Mouse (Mus musculus) mouse trophoblast stem cell (cell line): ENCODE data around the gene Arhgap22.

ENCODE experiments used
- in situ Hi-C, 2 experiments: fragments of 300-500 bp; cut with MseI, MboI; formaldehyde crosslinking; loops; 2 replicates in 1 of 2; 3 replicates in 1 of 2; pipeline ENCODE4 v1.15.1; 2025

Gene Arhgap22

DNA sequence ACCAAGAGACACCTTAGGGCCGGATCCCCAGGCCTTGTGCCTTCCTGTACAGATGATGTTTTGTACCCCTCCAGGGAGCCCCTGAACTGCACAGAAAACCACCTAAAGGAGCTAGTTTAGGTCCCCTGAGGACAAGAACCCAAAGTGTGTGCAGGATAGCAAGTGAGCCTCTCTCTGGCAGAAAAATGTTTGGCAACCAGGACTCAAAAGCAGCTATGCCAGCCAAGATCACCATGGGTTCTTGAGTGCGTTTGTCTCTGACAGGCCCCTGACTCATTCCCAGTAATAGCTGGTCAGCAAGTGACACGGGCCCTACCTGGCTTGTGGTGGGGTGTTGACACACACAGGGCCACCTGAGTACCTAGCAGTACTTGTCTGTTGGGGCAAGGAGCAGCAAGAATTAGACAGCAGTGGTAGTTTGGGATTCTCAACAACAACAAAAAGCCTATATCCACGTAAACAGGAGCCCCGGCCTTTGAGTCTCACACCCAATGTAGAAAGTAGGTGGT, 115.5 kb downstream of the Arhgap22 start:
- in situ Hi-C loops = no loop called here

DNA sequence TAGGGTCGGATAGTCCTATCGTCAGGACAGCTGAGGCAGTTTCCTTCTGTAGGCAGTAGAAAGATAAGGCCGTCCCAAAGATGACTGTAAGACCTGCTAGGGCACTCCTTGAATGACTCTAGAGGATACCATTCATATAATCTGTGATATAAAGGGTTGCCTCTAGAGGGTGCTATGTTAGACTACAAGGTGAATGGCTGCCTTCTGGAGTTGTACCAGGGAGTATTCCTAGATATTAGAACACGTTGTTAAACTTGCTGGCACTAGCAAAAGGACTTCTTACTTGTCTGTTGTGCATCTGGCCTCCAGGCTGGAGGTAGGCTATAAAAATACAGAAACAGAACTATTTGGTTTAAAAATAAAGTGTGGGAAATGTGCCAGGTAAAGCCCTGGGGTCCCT, 117.2 kb downstream of the Arhgap22 start:
- in situ Hi-C loops = no loop called here

DNA sequence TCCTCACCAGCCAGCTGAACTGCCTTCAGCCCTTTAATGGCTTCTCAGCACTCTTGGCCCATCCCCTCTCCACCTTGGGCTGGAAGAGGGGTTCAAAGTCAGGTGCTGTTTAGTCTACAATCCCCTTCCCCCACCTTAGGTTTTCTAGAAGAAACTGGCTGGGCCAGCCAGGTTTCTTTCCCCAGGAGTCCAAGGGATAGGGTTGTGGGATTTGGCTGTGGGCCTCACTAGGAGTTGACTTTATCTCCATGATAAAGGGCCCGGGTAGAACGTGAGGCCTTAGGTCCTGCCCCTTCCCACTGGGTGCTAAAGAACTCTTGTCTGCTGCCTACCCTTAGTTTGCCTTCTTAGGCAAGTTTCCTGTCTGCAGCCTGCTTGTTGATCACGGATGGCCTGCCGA, 117.8 kb downstream of the Arhgap22 start:
- in situ Hi-C loops = no loop called here

DNA sequence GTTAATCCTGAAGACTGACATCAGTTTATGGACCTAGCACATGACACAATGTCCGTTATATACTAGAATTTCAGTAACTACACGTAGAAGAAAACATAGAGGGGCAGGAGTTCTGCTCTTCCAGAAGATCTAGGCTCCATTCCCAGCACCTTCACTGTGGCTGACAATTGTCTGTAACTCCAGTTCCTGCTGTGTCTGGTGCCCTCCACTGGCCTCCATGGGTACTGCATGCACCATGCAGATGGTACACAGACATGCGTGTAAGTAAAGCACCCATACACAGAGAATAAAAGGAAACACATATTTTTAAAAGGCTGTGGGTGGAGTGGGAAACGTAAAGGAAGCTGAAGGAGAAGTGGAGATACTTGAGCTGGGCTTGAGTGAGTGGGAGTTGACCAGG, 120.0 kb downstream of the Arhgap22 start:
- in situ Hi-C loops = no loop called here

DNA sequence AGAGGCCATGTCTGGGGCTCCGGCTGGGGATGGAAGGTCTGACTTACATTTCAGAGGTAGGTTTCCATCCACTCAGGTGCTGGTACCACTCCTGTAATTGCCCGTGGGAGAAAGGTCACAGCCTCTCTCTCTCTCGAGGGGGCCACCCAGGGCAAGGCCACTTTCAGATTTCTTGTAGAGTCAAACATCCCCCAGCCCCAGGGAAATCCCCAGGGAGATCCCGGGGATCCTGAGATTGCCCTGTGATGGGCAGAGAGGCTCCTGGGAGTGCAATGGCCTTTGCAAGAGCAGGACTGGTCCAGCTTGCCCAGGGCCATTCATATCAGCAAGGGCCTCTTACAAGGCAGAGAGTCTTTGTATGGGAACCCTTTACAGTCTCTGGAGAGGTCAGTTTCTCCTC, 120.6 kb downstream of the Arhgap22 start:
- in situ Hi-C loops = no loop called here

DNA sequence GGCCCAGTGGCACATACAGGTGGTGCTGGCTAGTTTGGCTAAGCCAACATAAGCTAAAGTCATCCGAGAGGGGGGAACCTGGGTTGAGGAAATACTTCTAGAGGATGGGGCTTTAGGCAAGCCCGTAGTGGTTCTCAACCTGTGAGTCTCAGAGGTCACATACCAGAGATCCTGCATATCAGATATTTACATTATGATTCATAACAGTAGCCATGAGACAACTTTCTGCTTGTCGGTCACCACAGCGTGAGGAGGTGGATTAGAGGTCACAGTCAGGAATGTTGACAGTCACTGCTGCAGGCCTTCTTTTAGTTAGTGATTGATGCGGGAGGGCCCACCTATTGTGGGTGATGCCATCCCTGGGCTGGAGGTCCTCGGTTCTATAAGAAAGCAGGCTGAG, 121.9 kb downstream of the Arhgap22 start:
- in situ Hi-C loops = no loop called here

DNA sequence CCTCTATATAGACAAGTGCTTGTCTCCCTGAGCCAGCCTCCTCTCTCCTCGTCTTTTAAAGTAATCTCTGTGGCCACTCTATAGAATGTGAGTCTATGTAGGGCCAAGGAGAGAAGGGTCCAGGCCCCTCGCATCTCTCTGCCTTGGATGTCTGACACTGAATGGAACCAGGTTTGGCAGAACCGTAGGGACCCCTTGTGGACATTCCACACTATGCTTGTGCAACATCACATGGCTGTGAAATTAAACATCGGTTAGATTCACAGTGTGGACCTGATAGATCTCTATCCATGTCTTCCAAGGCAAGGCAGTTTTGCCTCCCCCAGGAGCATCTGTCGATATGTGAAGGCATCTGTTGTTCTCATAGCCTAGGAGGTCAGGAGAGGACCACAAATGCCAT, 124.9 kb downstream of the Arhgap22 start:
- in situ Hi-C loops = no loop called here

DNA sequence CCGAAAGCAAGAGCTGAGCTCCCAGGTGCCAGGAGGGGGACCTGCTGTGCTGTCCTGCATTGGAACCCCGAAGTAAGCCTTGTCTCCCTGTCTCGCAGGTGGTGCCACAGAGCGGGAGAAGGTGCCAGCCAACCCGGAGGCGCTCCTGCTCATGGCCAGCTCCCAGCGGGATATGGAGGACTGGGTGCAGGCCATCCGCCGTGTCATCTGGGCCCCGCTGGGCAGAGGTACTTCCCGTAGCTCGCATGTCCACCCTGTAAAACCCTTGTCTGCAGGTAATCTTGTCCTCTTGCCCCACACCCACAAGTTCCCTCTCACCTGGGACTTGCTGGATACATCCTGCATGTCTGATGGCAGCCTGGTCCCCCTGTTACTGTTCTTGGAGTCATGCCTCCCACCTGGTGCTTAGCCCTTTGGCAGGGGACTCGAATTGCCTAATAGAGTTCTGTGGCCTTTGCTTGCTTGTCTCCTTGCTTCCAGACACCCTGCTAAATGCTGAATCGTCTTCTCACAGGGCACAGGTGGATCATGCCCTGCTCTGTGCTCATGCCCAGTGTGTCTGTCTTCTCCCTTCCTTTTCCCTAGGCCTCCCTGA, 129.4 kb downstream of the Arhgap22 start:
- in situ Hi-C loops = no loop called here

DNA sequence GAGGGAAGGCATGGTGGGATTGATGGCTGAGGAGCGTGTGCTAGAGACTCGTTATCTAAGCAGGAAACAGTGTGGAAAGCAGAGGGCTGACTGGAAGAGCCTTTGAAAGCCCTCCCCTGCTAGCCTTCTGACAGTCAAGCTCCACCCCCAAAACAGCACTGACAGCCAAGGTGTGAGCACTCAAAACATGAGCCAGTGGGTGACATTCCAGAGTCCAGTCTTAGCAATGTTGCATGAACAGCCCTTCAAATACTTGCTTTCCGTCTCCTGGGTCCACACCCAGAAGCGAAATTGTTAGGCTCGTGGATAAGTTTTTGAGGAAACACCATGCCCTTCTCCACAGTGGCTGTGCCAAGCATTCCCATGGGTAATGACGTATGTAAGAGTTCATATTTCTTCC, 132.7 kb downstream of the Arhgap22 start:
- in situ Hi-C loops = no loop called here

DNA sequence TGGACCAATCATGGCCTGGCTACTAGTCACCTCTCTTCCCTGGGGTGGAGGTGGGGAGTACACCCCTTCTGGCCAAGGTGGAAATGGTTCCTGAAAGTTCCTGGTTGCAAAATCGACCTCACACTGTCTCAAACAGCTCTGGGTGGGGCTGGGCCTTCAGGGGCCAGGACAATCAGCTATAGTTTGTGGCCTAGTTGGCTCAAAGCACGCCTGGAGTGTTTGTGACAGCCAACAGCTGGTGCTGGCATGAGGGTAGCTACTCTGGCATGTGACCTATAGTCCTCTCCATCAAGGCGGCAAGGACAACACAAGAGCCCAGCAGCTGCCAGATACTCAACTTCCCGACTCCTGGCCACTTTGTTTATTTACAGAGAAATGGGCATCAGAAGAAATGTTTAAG, 133.9 kb downstream of the Arhgap22 start:
- in situ Hi-C loops = no loop called here

DNA sequence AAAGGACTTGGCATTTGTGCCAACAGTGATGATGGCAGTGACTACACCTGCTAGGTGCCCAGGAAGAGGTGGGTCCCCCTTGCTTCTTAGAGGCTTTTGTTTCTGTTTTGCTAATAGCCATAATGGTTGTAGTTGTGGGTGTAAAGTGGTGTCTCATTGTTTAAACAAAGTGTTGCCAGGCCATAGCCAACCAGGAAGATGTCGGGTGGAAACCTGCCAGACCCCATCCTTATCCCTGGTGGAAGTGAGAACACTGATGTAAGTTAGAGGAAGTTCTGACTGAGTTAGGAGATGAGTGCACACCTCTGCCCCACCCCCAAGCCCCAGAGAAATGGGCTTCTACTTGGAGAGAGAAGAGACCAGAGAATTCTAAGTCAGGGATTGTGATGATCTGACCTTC, 134.3 kb downstream of the Arhgap22 start:
- in situ Hi-C loops = no loop called here

DNA sequence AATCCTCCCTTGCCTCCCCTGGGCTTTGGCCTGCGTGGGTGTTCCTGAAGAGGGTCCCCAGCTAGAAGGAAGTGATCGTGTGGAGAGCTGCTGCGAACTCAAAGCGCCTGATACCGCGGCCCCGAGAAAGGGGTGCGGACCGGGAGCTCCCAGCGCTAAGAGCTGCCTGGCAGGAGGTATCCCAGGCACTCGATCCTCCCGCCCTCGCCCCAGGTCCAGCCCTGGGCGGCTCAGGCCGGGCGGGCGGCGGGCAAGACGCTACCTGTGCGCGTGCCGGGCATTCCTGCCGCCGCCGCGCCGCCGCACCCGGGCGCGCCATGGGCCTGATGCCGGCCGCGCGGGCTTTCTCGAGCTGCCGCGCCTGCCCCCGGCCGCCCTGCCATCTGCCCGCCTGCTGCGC, 137.2 kb downstream of the Arhgap22 start:
- in situ Hi-C loops = no loop called here

DNA sequence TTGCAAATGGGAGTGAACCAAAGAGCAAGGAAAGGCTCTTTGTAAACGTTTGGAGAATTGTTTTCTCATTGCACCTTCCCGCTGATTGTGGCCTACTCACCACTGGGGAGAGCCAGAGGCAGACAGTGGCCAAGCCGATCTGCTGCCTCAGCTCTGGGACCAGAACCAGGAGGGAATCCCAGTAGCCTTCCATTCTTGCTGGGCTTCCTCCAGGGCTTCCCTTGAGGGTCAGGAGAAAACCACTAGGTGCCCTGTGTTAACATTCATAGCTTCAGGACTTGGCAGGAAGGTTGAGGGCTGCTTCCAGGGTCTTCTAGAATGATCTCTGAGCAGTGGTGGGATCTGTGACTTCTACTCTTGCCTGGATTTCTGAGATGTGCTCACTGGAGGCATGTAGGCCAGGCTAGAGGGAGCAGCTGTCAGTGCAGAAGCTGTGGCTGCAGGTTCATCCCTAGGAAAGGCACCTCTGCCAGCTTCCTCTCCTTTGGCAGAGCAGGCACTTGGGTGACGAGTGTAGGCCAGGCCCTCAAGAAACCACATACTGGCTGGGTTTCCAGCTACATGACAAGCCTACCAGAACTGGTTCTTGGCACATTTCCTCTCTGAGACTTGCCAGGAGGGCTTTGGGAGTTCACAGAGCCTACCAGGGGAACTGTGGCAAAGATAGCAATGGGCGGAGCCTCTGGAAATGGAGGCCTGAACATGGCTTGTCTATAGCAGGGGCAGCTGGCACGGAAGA, 138.3 kb downstream of the Arhgap22 start:
- in situ Hi-C loops = no loop called here

DNA sequence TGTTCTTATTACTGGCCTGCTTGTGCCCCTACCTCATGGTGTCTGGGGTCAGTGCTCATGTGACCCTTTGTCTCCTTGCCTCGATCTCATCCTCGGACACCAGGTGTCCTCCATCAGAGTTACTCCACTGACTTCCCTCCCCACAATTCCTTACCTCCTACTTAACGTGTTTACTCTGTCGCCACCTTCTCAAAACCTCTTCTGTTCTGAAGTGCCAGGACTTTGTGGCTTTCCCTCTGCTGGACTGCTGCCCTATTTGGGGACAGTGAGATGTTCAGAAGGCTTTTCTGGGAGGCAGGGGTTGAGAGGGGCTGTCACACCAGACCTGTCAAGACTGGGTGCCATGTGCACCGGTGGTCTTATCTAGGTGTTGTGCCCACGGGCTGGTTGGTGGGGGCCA, 139.1 kb downstream of the Arhgap22 start:
- in situ Hi-C loops = no loop called here

DNA sequence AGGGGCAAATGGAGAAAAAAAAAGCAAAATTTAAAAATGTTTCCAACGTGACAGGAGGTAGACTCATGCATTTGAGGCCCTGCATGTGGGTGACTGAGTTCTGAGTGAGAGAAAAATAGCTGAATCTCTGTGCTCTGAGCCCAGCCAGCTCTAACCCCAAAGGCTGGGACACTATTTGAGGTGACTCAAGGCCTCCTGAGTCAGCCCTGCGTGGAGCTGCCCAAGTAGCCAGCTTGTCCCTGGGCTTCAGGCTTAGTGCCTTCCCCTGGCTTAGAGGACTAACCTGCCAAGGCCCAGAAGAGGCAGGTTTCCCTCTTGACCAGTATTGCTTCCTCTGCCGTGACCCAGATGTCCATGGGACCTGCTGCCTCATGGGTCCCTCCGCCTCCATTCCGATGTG, 141.4 kb downstream of the Arhgap22 start:
- in situ Hi-C loops = no loop called here

DNA sequence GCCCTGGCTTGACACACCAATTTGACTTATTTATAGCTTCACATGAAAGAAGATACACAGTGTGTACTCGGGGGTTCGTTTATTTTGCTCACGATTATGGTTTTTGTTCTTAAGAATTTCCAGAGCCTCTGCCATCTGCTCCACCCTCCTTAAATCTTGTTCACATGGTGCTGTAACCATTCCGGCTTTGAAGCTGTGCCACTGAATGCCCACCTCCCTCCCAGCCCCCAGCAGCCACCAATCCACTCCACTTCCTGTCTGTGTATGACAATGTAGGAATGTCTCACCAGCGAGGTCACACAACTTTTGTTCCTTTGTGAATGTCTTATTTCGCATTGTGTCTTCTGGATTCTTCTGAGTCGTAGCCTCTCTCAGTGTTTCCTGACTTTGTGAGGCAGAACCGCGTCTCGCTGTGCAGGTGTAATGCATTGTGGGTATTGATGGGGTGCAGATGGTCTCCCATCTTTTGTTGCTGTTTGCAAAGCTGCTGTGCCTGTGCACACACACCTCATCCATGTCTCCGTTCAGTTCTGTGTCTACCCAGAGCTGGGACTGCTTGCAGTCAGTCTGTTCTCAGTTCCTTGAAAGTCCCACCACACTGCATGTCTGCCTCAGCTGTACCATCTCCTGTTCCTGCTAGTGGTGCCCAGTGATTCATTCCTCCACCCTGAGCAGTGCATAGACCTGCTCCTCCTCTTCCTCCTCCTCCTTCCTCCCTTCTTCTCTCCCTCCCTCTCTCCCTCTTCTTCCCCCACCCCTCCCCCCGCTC, 144.0 kb downstream of the Arhgap22 start:
- in situ Hi-C loops = no loop called here

DNA sequence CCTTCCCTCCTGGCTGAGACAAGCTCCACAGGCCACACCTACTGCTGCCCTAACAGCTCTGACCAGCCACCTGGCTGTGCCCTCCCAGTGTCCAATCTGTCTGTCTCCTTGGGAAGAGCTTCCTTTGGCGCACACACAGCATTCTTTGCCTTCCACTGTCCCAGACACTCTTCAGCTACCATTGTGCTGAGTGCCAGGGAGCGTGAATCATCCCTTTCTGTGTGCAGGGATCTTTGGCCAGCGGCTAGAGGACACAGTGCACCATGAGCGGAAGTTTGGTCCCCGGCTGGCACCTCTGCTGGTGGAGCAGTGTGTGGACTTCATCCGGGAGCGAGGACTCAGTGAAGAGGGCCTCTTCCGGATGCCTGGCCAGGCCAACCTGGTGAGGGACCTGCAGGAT, 145.1 kb downstream of the Arhgap22 start:
- in situ Hi-C loops = no loop called here

DNA sequence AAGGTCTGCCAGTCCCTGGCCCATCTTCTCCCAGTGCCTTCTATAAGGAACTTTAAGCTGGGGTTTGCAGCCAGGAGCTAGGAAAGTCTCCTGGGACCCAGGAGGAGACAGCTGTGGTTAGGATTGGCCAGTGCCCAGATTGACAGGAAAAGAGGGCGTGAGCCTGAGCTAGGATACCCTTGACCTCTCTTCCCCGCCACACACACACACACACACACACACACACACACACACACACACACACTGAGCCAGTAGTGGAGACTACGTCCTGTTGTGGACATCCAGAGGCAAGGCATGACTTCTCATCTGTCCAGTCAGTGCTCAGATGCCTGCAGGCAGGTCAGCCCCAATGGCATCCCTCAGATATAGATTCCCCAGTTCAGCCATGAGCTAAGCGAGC, 147.7 kb downstream of the Arhgap22 start:
- in situ Hi-C loops = no loop called here

DNA sequence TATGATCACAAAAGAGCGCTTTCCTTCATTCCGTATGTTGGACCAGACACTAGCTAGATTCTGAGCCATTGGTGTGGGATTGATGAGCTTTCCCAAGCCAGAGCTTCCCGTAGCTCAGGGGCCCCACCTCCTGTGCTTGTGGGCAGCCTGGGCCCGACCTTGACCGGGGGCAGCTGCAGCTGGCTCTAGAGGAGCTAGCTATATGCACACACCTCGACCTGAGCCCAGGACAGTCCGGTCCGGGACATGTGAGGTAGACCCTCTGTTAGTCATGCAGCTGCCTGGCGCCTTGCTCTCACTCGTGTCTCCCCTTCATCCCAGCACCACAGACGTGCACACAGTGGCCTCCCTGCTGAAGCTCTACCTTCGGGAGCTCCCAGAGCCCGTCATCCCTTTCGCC, 148.3 kb downstream of the Arhgap22 start:
- in situ Hi-C loops = no loop called here

DNA sequence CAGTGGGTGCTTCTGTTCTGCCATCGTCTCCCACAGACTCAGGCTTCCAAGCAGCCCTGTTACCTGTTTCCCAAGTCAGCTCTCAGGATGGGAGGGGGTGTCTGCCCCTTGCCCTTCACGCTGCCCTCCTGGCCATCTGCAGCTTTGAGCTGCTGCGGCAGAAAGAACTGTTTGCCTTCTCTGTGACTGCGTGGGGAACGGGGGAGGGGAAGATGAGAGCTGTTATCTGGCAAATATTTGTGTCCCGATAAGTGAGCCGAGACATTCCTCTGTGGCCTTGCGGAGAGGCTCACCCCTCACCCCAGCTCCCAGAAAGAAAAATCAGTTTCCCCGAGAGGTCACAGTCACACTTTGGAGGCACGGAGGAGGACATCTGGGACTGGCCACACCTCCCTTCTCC, 149.0 kb downstream of the Arhgap22 start:
- in situ Hi-C loops = no loop called here

DNA sequence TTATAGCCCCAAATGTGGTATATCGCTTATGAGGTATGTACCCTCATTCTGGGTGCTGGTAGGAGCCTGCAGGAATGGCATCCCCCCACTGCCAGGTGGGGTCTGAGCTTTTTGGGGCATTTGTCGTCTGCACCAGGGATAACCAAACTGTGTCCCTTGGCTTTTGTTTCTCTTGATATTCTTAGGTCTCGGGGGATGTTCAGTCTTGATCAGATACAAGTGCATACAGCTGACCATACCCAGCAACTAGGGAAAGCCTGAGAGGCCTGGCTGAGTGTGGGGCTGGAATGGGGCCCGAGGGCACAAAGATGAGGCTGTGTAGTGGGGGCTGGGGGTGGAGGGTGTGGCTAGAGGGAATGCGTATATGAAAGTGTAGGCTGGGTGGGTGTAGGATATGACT, 149.8 kb downstream of the Arhgap22 start:
- in situ Hi-C loops = no loop called here

DNA sequence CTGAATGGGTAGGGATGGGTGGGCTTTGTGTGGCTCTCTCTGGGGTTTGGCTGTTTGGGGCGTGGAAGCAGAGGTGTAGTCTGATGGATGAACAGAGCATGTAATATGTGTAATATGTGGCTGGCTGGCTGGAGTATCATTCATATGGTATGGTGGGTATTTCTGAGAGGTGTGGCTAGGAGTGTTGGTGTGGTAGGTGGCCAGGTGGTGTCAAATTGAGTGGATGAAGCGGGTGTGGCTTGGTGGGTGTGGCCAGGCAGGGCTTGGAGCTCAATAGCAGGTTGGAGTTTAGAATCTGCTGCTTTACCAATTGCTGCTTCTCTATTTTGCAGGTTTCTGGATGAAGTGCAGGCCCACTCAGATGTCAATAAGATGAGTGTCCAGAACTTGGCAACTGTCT, 150.2 kb downstream of the Arhgap22 start:
- in situ Hi-C loops = no loop called here
